Comparison of ENCODE assay signal across 8 mouse cellular contexts in genomic region chr15:52412869-52413771, GRCm38 (mm10).
A peak's percentile ranks its signal among the peaks of the same experiment; 100 is the strongest.
DNase-seq lines count a peak whose midpoint lies in the region; ATAC-seq lines count a peak whose summit lies in the region.

No protein-coding gene starts in this region.

- peak; percentile 85 to 88 for DNase-seq in cerebellum, postnatal 10 days
- peak; percentile 48 for DNase-seq in hindbrain, embryonic 10.5 days (ENCODE audit: low spot score)
- DNase-seq in adrenal gland, postnatal 10 days = no peak
- DNase-seq in urinary bladder, postnatal 4 days (ENCODE audit: low spot score in 2 of 2) = no peak

- no peak overlapping the region for H3K4me3 ChIP-seq in hindbrain, embryonic 10.5 days
- no peak overlapping the region for H3K4me3 ChIP-seq in limb, embryonic 12.5 days (replicated peaks)
- no peak overlapping the region for H3K4me3 ChIP-seq in stomach, embryonic 14.5 days (ENCODE audit: low read depth, low read length)

- H3K9ac ChIP-seq in limb, embryonic 12.5 days (replicated peaks) = no peak overlapping the region
- no peak overlapping the region for H3K9ac ChIP-seq in stomach, embryonic 14.5 days (replicated peaks; ENCODE audit: low read depth, low read length)

- peak overlapping the region; percentile 39 for H3K4me2 ChIP-seq in limb, embryonic 12.5 days
- peak overlapping the region; percentile 21; the same call in 1 of the 2 replicates for H3K4me2 ChIP-seq in stomach, embryonic 14.5 days (replicated peaks; ENCODE audit: low read depth, low read length)

- no peaks in the 10 kb centered on the region for H3K27me3 ChIP-seq in hindbrain, embryonic 10.5 days (ENCODE audit: insufficient read depth, poor library complexity, severe bottlenecking)
- H3K27me3 ChIP-seq in limb, embryonic 12.5 days = no peaks in the 10 kb centered on the region
- no peaks in the 10 kb centered on the region for H3K27me3 ChIP-seq in stomach, embryonic 14.5 days (ENCODE audit: control insufficient read depth, insufficient read depth, low read length)

- peak; percentile 92 for ATAC-seq in cerebellum, adult (ENCODE audit: insufficient number of reproducible peaks, low FRiP score, low TSS enrichment)
- no peak for ATAC-seq in limb, embryonic 12.5 days (ENCODE audit: insufficient number of reproducible peaks, insufficient read depth, low FRiP score, low TSS enrichment, low read depth)
- no peak for ATAC-seq in stomach, embryonic 14.5 days (ENCODE audit: insufficient number of reproducible peaks, insufficient read depth, low FRiP score, low read depth)
- no peak for ATAC-seq in monocyte, adult 5-6 weeks (replicated peaks; ENCODE audit: insufficient number of reproducible peaks, low FRiP score, low TSS enrichment, poor library complexity, severe bottlenecking)

- H3K27ac ChIP-seq in hindbrain, embryonic 10.5 days = peak overlapping the region; percentile 56
- no peak overlapping the region for H3K27ac ChIP-seq in limb, embryonic 12.5 days
- no peak overlapping the region for H3K27ac ChIP-seq in stomach, embryonic 14.5 days (ENCODE audit: low read length)

- no peaks in the 10 kb centered on the region for H3K36me3 ChIP-seq in hindbrain, embryonic 10.5 days
- H3K36me3 ChIP-seq in limb, embryonic 12.5 days = no peaks in the 10 kb centered on the region
- no peaks in the 10 kb centered on the region for H3K36me3 ChIP-seq in stomach, embryonic 14.5 days (ENCODE audit: control insufficient read depth, insufficient read depth, low read length)

- H3K9me3 ChIP-seq in hindbrain, embryonic 10.5 days = no peaks in the 10 kb centered on the region
- H3K9me3 ChIP-seq in limb, embryonic 12.5 days = no peaks in the 10 kb centered on the region
- H3K9me3 ChIP-seq in stomach, embryonic 14.5 days (ENCODE audit: control insufficient read depth, low read depth, low read length) = no peaks in the 10 kb centered on the region

- peaks cover 11% of the 10 kb centered on the region; the same call in 1 of the 2 replicates for H3K4me1 ChIP-seq in hindbrain, embryonic 10.5 days (replicated peaks)
- H3K4me1 ChIP-seq in limb, embryonic 12.5 days (replicated peaks) = no peaks in the 10 kb centered on the region
- no peaks in the 10 kb centered on the region for H3K4me1 ChIP-seq in stomach, embryonic 14.5 days (ENCODE audit: control insufficient read depth, insufficient read depth, low read length)

- WGBS in hindbrain, embryonic 10.5 days = 50% methylated on average over 18 of the region's 18 CpGs
- WGBS in limb, embryonic 12.5 days = 36% methylated on average over 18 of the region's 18 CpGs
- 25% methylated on average over 18 of the region's 18 CpGs for WGBS in stomach, embryonic 14.5 days

Comparison
In these comparisons a context has a peak if more than half of its experiments do, and no peak if none do; other contexts are left out.
1. DNase-seq: peak in cerebellum, postnatal 10 days (2 of 2) and hindbrain, embryonic 10.5 days (single experiment); none in adrenal gland, postnatal 10 days (single experiment) and urinary bladder, postnatal 4 days (0 of 2).